Mouse (Mus musculus) olfactory bulb, adult 2 months (tissue): ENCODE data around the gene Pfn3. TPM values are rescaled to one million over a fixed set of nuclear protein-coding genes. Genes with fewer than 3 reads are reported as not detected.
A peak's percentile ranks its signal among the peaks of the same experiment; 100 is the strongest.

Experiments used
- H3K27ac ChIP-seq: fragments of 200-500 bp; 2 replicates; pipeline ENCODE4 v1.5.1; 2012; ENCODE audit warnings: low read depth, low read length; ENCODE audit not compliant: insufficient read depth
- H3K4me1 ChIP-seq: fragments of 200-500 bp; 2 replicates; pipeline ENCODE4 v1.6.1; 2012; ENCODE audit warnings: low read length; ENCODE audit not compliant: control insufficient read depth, insufficient read depth
- H3K4me3 ChIP-seq: fragments of 200-500 bp; 2 replicates; pipeline ENCODE4 v1.5.1; 2012; ENCODE audit warnings: mild to moderate bottlenecking, low read depth, low read length, moderate library complexity; ENCODE audit not compliant: insufficient read depth
- CTCF ChIP-seq: fragments of 200-500 bp; IDR thresholded peaks from 2 replicates; pipeline ENCODE4 v1.5.1; 2012; ENCODE audit warnings: low read depth, mild to moderate bottlenecking, low read length, moderate library complexity; ENCODE audit not compliant: insufficient read depth
- POLR2A ChIP-seq: fragments of 200-500 bp; IDR thresholded peaks from 2 replicates; pipeline ENCODE4 v1.6.1; 2012; ENCODE audit warnings: mild to moderate bottlenecking, low read depth, low read length, moderate library complexity; ENCODE audit not compliant: insufficient read depth
- WGBS: fragments of 180-500 bp; shearing (Covaris S2); methylation state at CpG from one replicate; pipeline ENCODE4 v1.1.7; 2018; 5-methylcytosine and 5-hydroxymethylcytosine counted together
- polyA plus RNA-seq: library from polyadenylated mRNA; stranded (reverse); fragments of >200 nt; gene quantifications from 2 replicates; pipeline ENCODE4 v1.2.4, GENCODE M21; 2012; ENCODE audit warnings: low replicate concordance; ENCODE audit not compliant: missing spikeins, insufficient read depth, insufficient read length

Pfn3 gene
- polyA plus RNA-seq, 1 experiment, result not detected

DNA sequence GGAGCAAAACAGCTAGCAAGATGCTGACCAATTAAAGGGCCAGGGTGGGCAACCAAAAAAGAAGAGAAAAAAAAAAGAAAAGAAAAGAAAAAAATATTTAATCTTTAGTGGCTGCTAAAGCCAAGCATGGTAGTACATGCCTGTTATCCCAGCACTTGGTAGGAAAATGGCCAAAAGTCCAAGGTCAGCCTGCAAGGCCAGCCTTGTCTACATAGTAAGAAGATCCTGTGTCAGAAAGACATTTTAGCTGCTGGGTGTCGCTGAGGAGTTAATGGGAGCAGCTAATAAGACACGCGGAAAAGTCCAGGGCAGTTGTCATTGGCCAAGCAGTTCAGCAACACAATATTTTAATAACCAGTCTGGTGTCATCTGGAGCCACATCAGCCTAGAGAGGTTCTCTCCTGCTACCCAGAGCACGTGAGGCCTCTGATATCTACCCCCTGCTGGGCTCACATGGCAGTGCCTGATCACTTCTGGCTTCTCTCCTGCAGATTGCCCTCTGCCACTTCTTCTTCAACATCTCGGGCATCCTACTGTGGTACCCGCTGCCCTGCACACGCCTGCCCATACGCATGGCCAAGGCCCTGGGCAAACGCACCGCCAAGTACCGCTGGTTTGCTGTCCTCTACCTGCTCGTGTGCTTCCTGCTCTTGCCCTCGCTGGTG lies 2.3 kb downstream of the Pfn3 start:
- TF ChIP-seq CTCF, result no peak
- no peak for TF ChIP-seq POLR2A
- Histone ChIP-seq H3K4me3 (no peak overlapping the region), H3K27ac (no peak overlapping the region), H3K4me1 (peaks cover 7% of the 10 kb centered on the region)
- WGBS, result 88% methylated on average over 13 of the region's 13 CpGs

DNA sequence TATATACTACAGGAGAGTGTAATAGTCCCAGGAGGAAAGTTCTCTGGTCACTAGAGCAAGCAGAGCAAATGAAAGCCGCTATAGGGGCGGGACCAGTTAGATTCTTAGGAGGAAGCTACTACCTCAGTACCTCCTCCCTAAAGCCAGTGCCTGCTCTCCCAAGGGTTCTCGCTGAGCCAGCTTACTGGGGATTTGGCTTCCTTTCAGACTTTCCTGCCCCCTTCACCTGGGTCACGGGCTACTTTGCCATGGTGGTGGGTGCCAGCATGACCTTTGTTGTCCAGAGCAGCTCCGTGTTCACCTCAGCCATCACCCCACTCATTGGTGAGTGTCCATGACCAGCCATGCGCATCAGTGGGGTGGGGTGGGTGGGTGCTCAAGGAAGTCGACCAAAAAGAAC lies 3.2 kb downstream of the Pfn3 start:
- peaks cover 7% of the 10 kb centered on the region for H3K4me1 ChIP-seq
- TF ChIP-seq POLR2A (no peak), CTCF (no peak)
- no peak overlapping the region for H3K27ac ChIP-seq
- H3K4me3 ChIP-seq, result no peak overlapping the region
- WGBS, result 89% methylated on average over 7 of the region's 7 CpGs

DNA sequence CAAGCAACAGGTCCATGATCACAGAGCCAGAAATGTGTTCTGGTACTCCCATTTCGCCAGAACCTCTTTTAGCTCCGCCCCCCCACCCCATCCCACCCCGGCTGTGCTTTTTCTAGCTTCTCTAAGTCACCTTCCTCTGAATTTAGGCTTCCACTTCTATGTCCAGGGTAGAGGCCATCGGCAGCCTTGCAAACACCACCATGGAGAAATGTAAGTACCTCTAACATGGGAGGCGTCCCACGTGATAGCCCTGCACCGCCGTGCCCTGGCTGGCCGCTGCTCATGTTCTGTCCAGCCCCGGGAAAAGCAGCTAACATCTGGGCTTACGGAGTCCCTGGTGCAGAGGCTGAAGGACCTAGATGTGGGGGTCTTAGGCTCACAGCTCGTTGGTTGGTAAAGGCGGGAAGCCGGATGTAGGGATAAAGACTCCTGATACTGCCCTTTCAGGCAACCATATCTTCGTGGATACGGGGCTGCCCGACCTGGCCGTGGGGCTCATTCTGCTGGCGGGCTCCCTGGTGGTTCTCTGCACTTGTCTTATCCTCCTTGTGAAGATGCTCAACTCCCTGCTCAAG lies 6.4 kb downstream of the Pfn3 start:
- H3K4me1 ChIP-seq, result peaks cover 23% of the 10 kb centered on the region
- 90% methylated on average over 19 of the region's 19 CpGs for WGBS
- TF ChIP-seq POLR2A (no peak), CTCF (no peak)
- H3K4me3 ChIP-seq, result no peak overlapping the region
- no peak overlapping the region for H3K27ac ChIP-seq

- 92% methylated on average over 4 of the region's 4 CpGs for WGBS
- TF ChIP-seq POLR2A (no peak), CTCF (no peak)
- H3K4me1 ChIP-seq, result peaks cover 33% of the 10 kb centered on the region
- no peak overlapping the region for H3K4me3 ChIP-seq
- no peak overlapping the region for H3K27ac ChIP-seq
Observed at GRCm38 (mm10) chr13:55407341-55407740, 7.7 kb downstream of the Pfn3 start.

DNA sequence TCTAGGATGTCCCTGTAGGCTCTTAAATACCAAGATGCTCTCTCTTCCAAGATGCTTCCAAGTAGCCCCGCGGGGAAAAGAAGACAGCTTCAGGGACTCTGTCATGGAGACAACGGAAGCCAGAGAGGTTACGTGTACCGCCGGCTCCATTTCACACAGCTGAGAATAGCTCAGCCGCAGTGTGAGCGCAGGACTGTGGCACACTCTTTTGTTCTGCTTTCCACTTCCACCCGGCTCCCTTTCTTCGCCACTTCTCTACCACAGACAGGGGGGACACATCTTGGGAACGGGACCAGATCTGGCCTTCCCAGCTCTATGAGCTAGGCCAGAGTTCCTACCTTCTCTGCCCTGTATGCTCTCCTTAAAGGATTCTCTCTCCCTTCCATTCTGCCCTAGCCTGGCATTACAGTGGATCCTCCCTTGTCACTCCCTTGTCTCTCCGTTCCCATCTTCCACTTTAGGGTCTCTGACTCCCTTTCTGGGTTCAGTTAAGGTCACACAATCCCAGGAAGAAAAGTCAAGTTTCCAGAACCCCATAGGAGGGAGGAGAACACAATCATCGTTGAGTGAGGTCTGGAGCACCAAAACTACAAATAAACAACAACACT lies 9.1 kb downstream of the Pfn3 start:
- Histone ChIP-seq H3K4me3 (no peak overlapping the region), H3K27ac (peak overlapping the region; percentile 48), H3K4me1 (peaks cover 35% of the 10 kb centered on the region)
- TF ChIP-seq CTCF (no peak), POLR2A (no peak)
- WGBS, result 26% methylated on average over 13 of the region's 13 CpGs

GRCm38 (mm10) chr13:55404853-55405782 lies 9.9 kb downstream of the Pfn3 start:
- peaks cover 35% of the 10 kb centered on the region for H3K4me1 ChIP-seq
- WGBS, result 11% methylated on average over 11 of the region's 11 CpGs
- peak overlapping the region; percentile 98 for H3K27ac ChIP-seq
- no peak overlapping the region for H3K4me3 ChIP-seq
- TF ChIP-seq POLR2A (no peak), CTCF (peak; percentile 87)

GRCm38 (mm10) chr13:55403935-55404852 lies 10.8 kb downstream of the Pfn3 start:
- Histone ChIP-seq H3K4me3 (peak overlapping the region; percentile 13; the same call in 1 of the 2 replicates), H3K4me1 (peaks cover 35% of the 10 kb centered on the region), H3K27ac (peak overlapping the region; percentile 98)
- 14% methylated on average over 15 of the region's 15 CpGs for WGBS
- no peak for TF ChIP-seq POLR2A
- TF ChIP-seq CTCF, result no peak

- peak overlapping the region; percentile 98 for H3K27ac ChIP-seq
- H3K4me1 ChIP-seq, result peaks cover 35% of the 10 kb centered on the region
- 74% methylated on average over 7 of the region's 7 CpGs for WGBS
- TF ChIP-seq CTCF (no peak), POLR2A (no peak)
- H3K4me3 ChIP-seq, result no peak overlapping the region
Observed at GRCm38 (mm10) chr13:55403266-55403665, 11.8 kb downstream of the Pfn3 start.
